Mouse (Mus musculus): ENCODE results near the gene Mdm1.
A peak's percentile ranks its signal among the peaks of the same experiment; 100 is the strongest.

Gene Mdm1

DNA sequence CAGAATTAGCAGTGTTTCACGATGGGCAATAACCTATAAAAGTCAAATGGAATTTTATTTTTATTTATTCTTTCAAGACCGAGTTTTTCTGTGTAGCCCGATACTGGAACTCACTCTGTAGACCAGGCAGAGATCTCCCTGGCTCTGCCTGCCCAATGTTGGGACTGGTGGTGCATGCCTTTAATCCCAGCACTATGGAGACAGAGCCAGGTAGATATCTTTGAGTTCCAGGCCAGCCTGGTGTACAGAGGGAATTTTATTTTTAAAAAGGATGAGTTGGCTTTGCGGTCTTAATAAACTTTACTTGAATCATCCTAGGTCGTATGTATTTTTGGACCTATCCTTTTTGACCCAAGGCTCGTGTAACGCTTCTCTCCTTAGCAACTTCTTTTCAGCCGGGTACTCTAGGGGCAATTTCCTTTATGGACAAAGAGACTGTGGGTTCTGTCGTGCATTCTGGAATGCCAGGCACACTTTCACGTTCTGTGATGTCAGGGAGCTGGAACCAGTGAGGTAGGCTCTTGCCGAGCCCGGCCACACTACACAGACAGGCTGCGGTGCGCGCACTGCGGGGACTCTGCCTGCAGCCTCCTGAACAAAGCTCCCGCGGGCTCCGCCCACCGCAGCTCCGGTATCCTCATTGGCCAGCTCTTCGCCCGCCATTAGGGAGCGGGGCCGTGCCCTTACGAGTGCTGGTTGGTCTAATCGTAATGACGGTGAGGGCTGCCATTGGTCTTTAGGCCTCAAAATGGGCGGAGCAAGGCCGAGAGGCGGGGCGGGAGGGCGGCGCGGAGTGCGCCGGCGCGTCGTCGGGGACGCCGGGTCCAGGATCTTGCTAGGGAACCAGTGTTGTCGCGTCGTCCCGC lies at the start of gene Mdm1:
Gene Mdm1 (plus strand): TSS at position 794 of the 866 bp plus-strand sequence.
- DNase-seq (ENCODE audit: low read depth), result peak; percentile 95

DNA sequence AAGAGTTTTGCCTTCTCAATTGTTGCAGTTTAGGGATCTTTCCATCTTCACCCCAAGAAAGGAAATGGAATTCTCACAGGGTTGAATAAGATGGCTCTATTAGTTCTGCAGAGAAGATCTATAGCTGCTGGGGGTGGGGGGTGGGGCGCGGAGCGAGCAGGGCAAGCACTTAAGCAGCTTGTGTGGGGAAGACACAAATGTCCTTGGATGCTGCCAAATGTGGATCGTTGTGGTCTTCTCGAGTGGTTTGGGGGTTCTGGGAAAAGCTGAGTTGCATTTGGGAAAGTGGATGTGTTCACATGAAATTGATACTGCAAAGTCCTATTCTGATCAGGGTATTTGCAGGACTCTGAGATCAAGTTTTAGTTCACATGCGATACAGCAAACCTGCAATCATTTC lies 48.9 kb upstream of the Mdm1 start:
- no peak for DNase-seq (ENCODE audit: low read depth)

DNA sequence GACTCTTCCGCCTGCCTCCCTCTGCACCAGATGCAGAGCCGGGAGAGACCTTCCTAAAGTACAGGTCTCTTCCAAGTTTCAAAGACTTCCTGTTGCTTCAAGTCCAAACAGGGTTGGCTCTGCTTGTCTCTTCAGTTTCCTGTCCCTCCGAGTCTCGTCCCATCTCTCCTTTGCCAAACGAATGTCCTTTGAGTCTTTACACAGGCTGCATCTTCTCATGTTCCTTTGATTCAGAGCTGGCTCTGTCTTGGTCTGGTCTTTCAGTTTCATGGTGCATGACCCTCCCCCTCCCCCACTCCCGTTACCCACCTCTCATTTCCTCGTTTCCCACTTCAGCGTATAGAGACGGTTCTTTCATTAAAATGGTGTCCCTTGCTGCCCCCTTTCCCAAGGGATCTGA lies 47.9 kb upstream of the Mdm1 start:
- DNase-seq (ENCODE audit: low read depth), result no peak

DNA sequence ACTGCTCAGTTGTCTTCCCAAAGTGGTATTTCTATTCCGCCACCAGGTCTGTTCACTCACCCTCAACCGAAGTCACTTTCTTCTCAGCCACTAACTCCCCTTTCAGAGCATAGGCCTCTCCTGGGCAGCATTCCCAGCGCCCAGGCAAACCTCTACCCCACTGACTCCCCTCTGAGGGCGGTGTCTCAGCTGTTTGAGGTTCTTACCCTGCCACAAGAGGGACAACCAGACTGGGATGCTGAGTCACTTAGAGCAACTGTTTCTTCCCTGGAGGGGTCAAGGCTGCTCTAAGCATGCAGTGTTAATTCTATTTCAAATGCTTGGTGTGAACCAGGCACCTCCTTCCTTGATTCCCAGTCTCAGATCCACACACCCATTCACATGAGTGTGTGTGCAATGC lies 46.8 kb upstream of the Mdm1 start:
- DNase-seq (ENCODE audit: low read depth), result no peak

DNA sequence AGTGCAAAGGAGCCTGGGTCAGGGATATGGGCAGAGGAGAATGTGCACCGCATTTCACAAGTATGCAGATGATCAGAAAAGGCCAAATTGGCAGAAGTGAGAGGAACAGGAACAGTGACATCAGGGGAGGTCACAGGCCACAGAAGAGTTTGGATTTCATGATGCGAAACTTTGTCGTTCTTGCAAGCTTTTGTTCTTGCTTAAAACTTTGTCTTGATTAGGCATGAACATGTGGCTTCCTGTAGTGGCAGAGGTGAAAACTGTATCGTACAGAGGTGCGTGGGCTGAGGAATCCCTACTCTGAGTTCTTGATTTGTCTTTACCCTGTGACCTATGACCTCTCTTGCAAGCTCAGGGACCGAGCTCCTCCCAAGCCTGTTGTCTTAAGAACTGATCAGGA lies 45.4 kb upstream of the Mdm1 start:
- no peak for DNase-seq (ENCODE audit: low read depth)

DNA sequence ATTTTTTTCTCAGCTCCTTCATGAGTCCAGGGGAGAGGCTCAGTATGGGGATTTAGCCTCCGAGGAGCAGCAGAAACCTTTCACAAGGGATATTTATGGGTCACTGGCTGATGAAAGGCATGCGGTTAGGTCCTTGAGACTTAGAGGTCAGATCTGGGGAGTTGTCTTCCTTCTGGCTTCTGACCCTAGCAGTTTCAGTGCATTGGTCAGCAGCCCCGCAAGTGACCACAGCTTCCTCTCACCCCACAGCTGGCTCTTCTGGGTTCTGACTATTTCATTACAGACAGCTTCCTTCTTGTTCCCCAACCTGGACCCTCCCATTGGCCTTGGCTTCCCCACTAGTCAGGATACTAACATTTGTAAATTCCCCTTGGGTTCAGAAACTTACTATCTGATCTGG lies 43.7 kb upstream of the Mdm1 start:
- DNase-seq (ENCODE audit: low read depth), result no peak

DNA sequence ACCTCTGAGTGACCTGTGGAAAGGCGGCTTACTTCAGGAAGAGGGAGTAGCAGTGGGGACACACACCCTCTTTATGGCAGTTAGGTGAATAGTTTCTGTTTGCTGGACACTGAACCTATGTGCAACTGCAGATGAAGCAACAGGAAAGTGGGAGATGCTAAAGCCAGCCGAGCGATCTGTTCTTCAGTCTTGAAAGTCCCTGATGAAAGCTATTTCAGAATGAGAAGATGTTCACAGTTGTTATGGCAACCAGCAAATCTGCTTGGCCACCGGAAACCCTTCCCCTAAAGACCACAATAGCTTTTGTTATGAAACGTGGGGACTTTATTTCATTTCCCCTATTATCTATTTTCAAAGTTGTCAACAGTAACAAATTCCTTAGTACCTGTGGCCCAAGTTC lies 41.0 kb upstream of the Mdm1 start:
- DNase-seq (ENCODE audit: low read depth), result no peak

DNA sequence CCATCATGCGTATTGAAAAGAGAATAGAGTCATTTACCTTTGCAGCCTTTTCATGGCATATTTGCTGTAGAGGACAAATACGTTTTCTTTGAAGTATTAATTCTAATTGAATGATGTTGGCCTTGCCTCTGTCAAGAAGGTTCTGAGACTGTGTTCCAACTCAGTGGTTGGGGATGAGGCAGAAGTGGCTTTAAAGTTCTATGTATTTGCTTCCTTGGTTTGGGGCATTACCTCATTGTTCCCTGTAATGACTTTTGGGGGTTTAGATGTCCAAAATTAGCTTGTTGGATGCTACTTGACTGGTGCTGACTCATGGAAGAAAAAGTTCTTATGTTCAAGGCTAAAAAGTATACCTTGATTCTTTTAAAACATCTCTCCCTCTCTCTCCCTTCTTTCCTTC lies 40.6 kb upstream of the Mdm1 start:
- no peak for DNase-seq (ENCODE audit: low read depth)

DNA sequence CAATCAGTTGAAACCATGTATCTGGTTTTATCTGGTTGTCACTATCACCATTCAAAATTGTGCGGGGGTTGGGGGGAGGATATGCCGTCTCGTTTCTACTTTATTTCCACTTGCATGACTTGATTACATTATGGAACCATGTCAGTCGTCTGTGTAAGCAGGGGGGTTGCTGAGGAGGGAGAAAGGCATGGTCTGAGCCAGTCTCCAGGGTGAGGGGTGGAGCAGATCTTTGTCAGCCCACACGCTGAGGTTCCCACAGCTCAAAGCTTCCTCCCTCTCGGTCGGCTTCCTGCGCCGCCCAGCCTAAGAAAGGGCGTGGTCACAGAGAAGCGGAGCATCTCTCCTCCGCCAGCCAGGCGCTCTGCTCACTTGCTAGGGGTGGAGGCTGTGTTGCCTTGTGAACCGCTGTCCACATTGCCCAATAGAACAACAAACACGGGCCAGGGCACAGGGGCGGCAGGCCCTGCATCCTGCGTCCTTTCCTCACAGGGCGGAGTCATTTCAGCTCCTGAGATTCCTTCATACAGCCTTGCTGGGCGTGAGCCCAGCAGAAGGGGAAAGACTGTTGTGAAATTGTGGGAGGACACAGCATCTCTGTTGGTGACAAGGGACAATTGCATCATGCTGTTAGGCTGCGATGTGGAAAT lies 38.5 kb upstream of the Mdm1 start:
- peak; percentile 80 for DNase-seq (ENCODE audit: low read depth)

DNA sequence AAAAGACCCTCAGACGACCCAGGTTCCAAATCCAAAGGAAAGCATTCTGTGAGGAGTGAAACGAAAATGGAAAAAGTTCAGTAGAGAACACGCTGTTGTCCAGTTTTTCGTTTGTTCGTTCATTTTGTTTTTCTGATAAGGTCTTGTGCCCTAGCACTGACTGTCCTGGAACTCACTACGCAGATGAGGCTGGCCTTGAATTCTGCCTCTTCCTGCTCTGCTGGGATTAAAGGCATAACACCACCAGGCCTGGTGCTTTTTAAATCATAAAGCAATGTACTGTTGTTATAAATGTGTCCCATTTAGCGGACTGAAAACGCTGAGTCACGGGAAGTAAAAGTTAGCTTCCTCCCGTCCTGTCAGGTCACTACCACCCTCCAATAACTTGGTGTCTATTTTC lies 37.7 kb upstream of the Mdm1 start:
- no peak for DNase-seq (ENCODE audit: low read depth)

DNA sequence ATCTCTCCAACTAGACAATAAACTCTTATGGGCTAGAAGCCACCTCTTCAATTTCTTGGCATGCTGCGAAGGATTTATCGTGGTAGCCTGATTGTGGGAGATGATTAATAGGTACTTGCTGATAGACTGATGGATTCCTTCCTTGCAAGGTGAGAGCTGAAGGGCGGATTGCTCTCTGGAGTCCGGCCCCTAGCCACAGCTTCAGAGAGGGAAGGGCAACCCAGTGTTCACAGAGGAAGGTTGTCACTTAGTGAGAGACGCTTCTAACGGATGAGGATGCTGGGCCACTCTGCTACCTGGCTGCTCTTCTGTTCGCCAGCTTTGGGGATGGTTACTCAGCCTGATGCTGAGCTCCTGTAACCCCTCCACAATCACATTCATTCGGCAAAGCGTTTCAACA lies 34.6 kb upstream of the Mdm1 start:
- no peak for DNase-seq (ENCODE audit: low read depth)

DNA sequence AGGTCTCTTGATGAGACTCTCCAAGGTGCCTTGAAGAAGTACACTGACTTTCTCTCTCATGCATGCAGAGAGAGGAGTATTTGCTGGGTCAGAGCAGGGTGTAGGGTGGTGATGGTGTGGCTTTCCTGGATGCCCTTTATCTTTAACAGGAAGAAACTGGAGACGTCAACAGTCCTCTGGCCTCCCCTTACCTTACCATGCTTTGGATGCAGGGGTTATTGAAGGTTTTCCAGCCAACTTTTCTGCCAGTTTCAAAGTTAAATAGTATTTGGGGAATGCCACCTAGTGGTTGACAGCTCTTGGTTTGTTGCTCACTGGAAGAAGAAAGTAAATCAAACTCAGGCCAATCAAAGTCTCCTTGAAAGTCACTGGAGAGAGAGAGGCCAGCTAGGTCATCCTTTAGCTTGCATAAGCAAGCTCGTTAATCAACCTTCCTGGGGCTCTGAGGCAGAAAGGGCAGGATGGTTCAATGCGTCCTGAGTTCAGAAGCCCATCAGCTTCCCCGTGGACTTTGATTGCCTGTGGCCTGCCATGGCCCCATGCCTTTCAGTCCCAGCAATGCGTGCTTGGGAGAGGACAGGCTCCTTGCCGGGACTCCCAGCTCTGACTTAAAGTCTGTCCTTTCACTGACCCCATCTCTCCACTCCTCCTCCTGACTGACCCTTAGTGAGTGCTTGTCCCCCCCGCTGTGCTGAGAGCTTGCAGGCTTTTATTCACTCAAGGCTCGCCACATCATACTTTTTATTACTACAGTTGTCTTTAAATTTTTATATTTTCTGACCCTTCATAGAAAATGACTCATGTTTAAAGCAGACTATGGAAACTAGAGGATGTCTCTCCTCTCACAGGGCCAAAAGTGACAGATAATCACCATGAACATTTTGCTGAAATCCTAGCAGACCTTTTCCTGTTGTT lies 31.3 kb upstream of the Mdm1 start:
- DNase-seq (ENCODE audit: low read depth), result no peak

DNA sequence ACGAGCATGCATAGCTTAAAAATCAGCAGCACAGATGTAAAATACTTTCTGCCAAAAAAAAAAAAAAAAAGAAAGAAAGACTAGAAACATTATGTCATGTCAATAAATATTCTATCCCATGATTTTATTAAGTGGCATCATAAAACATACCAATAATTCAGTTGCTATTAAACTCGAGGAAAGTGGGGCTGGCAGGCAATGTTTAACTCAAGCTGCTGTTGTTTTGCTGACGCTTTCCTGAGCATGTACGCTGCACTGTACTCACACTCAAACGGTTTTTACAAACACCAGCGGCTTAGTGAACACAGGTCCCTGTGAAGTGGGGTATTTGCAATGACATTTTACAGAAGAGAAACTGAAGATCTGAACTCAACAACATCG lies 30.7 kb upstream of the Mdm1 start:
- no peak for DNase-seq (ENCODE audit: low read depth)

DNA sequence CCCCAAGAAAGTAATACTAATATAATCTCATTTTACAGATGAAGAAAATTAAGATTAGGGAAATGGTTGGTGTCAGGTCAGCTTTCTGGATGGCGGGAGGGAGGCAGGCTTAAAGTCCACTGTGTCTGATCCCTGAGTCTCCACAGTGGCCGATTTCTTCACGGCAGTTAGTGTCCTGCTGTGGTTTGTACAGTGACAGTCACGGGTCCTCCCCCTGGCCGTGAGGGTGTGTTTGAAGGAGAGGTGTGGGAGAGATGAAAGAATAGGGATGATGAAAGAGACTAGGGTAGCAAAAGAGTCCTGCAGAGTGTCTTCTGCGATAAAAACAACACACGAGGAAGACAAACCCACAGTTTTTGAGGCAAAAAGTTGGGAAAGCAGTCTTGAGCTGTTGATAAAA lies 30.0 kb upstream of the Mdm1 start:
- DNase-seq (ENCODE audit: low read depth), result no peak

DNA sequence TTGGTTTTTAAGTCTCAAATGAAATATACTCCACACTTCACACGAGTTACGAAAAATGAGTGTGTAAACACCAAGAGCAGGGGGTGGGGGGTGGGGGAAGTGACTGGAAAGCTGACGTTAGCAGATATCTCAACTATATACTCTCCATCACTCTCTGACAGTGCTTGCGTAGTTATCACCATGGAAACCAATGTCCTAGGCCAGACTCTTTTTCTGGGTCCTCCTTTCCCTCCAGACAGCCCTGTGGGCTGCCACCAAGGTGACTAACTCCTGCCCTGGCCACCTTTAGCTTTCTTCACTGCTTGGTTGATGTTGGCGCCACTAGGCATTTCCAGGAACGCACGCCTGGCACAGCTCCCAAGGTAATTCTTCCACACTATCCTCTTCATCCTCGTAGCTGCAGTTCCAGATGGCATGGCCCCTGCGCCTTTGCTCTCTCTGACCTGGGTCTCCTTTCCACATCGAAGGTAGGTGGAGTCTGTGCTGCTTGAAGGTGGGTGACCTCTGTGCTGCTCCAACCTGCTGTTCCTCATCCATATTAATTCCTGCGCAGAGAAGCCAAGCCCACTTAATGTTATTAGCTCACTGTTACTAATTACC lies 29.2 kb upstream of the Mdm1 start:
- DNase-seq (ENCODE audit: low read depth), result no peak

DNA sequence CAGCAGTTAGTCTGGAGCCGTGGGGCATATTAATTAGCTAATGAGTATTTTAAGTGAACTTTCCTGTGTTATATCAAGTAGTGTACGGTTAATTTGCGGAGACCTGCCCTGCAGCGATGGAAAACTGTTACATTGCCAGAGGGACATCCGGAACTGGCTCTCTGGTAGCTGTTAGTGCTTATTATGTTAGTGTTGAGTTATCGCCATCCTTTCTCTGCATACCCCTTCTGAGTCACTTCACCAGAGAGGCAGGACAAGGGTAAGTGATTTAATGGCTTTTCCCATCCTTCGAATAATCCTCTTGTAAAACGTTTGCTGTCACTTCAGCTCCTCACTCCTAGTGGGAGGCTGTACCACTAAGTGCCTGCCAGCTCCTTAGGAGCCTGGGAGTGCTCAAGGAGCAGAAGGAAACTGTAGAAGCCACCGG lies 28.3 kb upstream of the Mdm1 start:
- DNase-seq (ENCODE audit: low read depth), result no peak

DNA sequence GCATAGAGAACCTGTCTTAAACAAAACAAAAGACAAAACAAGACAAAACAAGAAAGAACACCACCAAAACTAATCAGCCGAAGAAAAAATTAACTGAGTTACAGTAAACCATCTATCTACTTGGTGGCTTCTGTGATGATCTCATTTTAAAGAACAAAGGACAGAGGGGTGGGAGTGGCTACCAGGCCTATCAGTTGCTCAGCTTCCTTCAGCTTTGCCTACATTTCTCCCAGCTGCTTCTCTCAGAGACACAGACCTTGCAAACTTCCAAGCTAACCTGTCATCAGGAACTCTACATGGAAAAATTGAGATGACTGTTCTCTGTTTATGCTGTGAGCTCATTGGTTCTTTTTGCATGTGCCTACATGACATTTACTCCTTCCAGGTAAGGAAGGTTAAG lies 27.3 kb upstream of the Mdm1 start:
- DNase-seq (ENCODE audit: low read depth), result no peak

DNA sequence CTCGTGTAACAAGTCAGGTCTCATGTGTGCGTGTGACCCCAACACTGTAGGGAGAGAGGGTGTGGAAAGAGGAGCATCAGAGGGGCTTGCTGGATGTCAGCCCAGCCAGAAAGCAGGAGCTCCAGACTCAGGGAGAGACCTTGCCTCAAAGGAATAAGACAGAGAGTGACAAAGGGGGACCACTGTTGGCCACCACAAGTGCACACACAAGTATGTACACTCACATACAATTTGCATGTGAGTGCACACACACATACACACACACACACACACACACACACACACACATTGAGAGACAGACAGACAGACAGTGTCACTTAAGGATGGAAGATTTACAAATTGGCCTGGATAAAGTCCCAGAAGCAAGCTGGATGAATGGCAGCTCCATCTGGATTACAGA lies 25.2 kb upstream of the Mdm1 start:
- no peak for DNase-seq (ENCODE audit: low read depth)

DNA sequence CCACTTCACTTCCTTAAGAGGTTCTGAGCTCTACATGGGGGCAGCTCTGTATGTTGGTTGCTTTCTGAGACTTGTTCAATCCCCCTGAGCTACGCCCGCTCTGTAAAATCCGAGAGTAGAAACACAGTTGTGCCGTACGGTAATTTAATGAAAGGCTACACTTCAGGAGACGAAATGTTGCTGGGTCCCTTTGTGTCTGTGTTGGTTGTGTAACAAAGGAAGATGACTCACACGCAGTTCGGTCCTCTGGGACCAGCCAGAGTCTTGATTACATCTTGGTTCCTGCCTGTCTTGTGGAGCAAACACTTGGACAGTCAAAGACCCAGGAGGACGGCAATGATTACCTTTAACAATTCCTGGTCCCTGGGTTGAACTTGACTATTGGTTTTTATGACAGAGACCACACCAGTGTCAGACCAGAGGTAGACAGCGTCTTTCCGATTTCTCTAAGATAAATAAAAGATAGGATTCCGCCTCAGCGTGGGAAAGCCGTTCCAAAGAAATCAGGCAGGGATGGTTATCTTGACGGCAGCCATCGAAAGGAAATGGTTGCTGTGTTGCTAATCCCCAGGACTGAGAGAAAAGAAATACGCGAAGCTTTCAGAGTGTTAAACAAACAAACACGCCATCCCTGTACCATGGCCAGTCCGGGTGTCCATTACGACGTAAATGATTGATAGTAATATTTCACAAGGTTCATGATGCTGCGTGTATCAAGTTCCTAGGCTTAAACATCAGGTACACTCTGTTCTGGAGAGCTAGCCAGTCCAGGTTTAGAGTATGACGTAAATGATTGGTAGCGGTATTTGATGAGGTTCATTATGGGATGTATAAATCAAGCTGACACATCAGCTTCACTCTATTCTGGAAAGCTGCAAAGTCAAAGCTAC lies 20.3 kb upstream of the Mdm1 start:
- no peak for DNase-seq (ENCODE audit: low read depth)

DNA sequence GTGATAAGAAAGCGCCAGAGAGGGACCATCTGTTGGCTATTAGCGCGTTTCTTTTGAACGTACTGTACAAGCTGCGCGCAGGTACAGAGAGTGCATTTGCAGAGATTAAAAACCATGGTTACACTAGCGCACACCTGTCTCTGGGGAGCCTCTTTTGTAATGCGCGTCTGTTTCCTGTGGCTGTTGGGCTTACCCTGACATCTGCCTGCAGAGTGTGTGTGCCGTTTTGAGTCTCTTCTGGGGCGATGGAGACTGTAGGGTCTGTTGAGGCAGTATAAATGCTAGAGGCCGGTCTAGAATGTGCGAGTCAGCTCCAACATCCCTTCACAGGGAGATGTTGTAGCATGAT lies 19.7 kb upstream of the Mdm1 start:
- DNase-seq (ENCODE audit: low read depth), result no peak

DNA sequence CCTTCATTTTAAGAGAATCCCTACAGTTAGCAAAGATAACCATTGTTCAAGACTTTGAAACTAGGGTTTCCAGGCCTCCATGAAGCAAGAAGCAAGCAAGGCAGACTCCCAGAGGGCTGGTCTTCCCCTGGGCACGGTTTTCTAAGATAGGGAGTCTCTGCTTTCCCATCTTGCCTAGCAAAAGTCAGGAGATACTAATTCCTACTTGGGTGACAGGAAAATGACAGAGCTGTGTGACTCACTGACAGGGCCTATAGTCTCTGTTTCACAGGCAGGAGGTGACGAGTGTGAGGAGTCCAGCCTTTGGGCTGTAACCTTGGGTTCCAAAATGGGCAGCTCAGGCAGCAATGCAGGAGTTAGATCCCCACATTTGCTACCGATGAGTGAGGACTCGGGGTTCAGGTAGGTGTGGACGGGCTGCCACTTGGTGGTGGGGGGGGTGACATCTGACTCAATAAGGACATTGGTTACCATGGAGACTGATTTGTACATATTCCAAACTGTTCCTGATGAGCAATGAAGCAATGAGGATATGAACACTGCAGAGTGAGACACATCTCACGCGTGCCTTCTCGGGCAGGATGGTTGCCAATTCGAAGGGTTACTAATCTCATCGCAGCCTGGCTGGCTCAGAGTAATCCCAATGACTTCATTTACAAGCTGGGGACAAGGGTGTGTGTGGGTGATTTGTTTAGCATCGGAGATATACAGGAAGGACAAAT lies 19.0 kb upstream of the Mdm1 start:
- no peak for DNase-seq (ENCODE audit: low read depth)

Data from c-Kit-positive CD71-negative TER-119-negative erythroid progenitor cells, embryonic 14.5 days (primary cell).